Mouse (Mus musculus) kidney, adult 8-10 months (tissue): ENCODE measurements around the gene Prdm15.

Experiments used
- DNase-seq, 2 experiments: peaks; one replicate each; pipeline ENCODE4 v3.0.0; 2022

The Prdm15 gene

DNA sequence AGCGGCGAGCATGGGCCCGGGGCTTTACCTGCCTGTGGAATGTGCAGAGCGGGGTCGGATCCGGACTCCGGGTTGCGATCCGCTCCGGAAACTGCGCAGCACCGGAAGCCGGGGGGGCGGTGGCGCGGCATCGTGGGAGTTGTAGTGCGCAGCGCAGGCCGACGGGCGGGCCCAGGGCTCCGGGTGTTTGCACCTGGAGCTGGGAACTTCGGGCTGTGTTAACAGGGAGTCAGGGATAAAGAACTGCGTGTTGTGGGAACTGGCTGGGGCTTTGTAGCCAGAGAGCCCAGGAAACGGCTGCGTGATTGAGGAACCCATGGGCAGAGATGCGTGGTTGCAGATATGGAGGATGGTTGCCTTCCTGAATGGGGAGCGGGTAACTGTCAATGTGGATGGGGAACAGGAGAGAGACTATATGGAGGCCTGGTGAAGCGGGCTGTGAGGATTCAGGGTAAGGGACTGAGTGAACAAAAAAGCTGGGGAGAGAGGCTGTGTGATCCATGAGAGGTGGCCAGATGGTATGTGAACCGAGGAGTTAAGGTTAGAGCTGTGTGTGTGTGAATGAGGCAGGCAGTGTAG lies at the start of gene Prdm15:
Gene Prdm15, minus strand, starts transcription at position 110 of the 579 bp plus-strand sequence.
- DNase-seq: peak; percentile 79 to 87

DNA sequence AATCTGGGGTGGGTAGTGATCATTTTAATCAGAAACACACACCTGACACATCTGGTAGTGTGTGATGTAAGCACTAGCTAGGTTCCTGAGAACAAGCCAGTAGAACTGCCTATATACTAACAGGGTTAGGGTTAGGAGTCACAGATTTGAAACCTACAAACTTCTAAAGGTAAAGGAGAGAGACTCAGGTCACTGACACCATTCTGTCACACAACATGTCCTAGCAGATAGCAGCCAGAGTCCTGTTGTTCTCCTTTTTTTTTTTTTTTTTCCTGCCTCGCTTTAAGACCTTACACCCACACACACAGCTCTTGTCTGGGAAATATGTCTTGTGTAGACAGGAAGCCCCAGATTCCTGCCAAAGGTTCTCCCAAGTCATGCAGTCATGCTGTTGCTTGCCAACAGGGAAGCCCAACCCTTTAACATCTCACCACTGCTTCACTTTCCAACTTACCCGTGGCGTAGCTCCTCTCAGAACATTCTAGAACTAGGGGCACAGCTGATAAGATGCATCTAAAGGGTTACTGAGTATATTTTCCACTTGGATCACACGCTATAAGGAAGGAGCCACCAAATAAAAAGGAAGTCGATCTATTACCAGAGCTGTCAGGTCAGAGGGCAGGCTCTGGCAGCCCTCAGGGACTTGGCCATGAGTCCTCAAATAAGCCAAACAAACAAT lies 45.8 kb upstream of the Prdm15 start:
- peak; percentile 44 to 70 for DNase-seq

DNA sequence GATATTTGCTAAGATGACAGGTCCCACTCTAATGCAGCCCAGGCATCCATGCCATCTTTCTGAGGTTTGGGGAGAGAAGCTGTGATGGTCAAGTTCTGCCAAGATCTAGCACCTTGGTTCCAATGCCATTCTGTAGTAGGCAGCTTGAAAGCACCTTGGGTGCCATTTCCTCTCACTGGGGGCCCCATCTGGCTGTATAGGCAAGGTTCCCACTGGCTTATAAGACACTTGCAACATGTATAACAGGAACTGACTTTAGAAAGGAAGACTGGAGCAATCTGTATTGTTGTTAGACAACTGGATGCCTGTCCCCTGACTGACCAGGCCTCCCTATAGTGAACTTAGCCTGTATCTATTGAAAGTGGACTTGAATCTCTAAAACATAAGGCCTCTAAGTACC lies 36.1 kb upstream of the Prdm15 start:
- DNase-seq: no peak

DNA sequence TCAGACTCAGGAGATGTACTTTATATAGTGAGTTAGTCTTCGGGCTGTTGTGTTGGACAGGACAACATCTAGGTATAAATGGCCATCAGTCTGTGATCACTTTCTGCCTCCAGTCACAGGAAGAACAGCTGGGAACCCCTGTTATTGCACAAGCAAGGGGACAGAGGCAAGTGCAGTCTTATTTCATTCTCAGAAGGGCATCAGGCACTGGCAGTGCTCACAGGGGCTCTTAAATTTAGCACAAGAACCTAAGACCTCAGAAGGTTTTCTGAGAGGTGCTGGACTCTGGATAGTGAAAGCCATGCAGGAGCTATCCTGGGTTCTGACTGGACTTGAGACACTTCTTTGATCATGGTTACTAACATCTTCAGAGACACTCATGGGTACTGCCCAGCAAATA lies 32.0 kb upstream of the Prdm15 start:
- DNase-seq: no peak

DNA sequence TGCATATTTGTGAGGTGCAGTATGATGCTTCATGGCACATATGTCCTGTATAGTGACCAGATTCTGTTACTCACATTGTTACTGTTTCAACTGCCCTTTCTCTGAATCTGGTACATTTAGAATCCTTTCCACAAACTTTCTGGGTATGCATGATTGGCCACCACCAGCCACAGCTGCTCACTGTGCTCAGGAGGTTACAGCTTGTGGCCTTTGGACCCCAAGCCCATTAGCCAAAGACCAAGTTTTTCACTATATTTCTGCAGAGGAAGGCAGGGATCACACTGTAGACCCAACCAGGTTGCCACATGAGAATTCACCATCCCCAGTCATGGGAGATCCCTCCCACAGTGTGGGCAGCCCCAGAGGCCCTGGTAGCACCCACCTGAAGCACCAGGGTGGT lies 31.2 kb upstream of the Prdm15 start:
- DNase-seq: peak; percentile 28 to 43

DNA sequence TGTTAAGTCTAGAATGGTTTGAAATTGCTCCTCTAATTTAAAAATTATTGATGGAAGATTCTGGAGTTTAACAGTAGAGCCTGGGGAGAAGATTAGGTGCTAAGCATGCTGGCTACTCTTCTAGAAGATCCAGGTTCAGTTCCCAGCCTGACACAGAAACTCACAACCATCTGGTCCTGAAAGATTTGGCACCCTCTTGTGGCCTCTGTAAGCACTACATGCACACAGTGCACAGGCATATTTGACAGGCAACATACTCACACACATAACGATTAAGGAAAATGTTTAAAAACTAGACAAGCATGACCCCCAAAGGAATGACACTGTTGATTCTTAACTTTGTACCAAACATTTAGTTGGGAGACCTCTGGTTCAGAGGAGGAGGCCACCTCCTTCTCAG lies 27.5 kb upstream of the Prdm15 start:
- DNase-seq: peak; percentile 32 to 70

DNA sequence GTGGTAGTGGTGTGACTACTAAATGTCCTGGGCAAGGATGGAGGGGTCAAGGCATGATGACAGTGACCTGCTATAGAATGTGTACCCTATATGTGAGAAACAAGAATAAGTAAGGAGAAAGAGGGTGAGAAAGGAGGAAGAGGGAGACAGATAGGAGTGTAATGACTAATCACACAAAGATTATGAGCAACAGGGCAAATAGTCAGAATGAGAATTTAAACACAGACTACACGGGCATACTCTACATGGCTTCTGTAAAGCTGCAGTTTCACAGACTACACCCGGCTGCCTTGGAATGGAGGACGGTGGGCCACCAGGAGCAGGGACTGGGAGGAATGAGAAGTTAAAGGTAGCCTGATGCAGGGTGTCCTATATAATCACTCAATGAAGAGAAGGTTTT lies 25.9 kb upstream of the Prdm15 start:
- no peak for DNase-seq

DNA sequence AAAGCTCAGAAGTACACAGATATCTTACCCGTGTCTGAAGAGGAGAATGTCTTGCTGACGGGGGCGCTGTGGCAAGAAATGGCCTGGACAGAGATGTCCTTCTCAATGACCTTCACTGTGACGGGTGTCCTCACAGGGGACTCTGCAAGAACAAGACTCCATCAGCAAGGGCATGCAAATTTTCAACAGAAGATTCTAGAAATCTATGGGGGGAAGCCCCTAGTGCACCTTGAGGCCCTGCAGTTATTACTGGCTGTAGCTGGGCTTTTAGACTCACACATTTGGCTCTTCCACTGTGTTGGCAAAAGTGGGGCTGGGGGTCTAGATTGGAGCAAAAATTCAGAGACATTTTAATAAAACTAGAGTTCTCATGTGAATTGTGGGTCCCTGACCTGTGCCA lies 23.5 kb upstream of the Prdm15 start:
- DNase-seq: no peak

DNA sequence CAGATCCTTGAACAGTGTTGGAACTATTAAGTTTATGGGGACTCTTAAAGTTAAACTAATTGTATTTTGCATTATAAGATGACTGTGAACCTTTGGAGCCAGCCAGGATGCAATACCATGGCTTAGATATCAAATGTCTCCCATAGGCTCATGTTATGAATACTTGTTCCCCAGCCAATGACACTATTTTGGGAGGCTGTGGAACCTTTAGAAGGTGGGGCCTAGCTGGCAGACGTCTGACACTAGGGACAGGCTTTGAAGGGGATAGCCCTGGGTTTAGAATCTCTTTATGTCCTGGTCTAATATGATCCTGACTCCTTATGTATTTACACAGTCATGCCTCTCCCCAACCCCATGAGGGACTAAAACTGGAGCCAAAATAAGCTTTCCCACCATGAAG lies 22.7 kb upstream of the Prdm15 start:
- no peak for DNase-seq

DNA sequence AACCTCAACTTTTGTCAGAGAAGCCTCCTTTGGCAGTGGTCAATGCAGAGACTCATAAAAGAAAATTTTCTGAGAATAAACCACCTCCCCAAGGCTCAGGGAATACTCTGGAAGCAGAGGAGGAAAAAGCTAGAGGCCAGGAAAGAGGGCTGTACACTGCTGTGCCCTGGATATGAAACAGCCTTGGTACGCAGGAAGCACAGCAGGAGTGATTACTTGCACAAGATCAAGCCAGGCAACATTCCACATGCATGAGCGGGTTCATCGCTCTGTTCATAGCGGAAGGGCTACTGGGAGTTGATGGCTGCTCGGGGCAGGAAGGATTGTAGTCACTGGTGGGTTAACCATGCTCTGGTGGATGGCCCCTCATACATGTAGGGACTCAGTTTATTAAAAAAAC lies 21.0 kb upstream of the Prdm15 start:
- peak; percentile 10 to 17 for DNase-seq

DNA sequence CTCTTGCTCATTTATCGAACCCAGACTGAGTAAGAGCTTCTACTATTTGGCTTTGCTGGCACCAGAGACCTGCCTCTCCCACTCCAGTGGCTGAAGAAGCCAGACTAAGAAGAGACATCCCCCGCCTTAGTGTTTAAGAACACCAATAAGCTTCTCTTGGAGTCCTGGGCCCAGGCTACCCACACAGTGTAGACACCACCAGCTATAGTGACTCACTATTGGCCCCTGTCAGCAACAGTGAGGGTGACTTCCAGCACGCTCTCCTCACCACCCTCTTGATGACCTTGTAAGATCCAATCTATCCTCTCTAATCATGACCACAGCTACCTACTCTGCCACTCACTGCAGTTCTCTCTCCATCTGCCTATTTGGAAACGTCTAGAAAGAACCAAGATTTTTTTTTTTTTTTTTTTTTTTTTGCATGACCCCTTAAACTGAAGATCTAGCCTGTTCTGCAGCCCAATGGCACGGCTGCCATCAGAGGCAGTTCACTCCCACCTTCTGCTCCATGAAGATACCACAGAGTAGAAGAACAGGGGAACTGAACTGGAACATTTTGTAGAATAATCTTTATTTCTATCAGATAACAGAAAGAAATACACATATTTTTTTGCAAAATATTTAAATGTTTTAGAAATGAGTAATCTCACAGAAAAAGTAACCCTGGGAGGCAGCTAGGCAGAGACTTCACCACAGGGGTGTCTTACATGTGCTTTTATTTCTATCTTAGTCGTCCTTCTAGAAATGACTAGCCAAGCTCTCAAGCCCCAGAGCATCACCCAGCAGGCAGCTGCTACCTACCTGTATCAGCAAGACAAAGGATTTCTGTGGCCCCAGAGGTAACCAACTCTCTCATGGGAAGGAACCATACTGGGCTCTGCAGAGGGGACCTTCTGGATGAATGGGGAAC lies 17.8 kb upstream of the Prdm15 start:
- no peak for DNase-seq

DNA sequence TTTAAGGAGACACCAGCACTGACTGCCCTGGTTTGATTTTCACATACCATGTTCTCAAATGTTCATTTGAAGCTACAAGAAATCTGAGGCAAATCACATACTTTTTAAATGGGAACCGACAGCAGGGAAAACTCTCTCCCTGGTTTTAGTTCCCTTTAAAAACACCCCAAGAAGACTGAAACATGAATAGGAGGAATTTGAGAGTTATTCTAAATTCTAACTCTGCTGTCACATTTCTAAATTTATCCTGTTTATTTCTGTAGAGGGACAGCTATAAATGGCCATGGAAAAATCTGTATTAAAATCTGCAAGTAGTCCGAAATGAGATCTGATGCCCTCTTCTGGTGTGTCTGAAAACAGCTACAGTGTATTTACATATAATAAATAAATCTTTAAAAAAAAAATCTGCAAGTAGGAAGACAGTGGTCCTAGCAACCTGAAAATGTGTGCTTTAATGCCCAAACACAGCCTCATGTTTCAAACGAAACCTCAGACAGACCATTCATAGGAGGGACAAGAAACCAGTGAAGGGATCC lies 12.3 kb upstream of the Prdm15 start:
- no peak for DNase-seq

DNA sequence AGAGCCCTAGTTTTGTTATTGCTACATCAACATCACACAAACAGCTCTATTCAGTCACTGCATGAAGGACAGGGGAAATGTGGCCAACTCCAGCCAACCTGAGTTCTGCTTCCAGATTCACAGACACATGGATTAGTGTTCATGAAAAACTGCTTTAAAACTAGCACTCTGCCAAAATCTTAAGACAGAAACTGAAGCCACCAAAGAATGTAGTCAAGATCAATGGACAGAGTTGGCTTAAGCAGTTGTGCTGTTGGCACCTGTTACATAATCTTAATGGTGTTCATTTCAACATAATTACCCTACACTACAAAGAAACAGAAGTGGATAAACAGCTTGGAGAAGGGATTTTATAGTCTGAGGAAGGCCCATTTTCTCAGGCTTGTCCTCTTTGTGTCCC lies 4.4 kb upstream of the Prdm15 start:
- DNase-seq: no peak

DNA sequence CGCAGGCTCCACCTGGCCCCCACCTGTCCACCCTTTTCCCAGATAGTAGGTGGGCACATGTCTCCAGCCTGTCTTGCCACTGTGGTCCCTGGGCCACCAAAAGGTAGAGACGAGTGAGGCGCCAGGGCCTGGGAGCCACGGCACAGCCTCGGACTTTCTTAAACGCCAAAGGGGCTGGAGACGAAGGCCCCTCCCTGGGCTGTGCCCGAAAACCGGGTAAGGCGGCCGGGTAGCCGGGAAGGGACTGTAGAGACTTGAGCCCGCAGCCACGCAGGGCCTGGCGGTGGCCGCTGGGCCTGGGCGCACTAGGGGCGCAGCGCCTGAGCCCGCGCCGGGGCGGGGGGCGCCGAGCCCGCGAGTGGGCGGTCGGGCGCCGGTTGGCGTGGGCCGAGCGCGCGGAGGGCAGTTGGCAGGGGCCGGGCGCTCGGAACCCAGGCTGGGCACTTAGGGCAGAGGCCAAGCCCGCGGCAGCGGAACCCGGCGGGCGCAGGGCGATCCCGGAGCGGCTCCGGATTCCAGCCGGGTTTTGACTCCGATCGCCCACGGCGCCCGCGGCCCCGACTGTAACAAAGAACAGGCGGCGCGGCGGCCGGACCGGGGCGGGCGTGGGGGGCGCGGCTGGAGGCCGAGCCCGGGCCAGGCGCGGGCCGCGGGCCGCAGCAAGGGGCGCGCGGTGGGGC lies 449 bp downstream of the Prdm15 start:
- DNase-seq: peak; percentile 80 to 85

DNA sequence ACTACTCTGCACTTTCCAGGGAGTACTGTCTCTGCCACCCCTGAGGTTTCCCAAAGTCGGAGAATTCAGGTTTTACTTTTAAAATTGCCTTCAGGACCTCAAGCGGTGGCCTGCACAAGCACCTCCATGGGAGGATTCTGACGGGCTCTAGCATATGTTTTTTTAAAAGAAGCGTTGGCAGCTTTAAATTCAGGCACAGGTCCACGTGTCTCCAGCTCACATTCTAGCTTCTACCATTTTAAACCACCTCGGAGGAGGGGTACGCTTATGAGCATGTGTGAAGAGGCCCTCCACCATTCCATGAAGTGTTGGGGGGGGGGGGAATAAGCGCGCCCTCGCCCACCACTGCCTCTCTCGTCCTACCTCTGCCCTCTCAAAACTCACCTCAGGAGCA lies 986 bp downstream of the Prdm15 start:
- DNase-seq: peak; percentile 26 to 27

DNA sequence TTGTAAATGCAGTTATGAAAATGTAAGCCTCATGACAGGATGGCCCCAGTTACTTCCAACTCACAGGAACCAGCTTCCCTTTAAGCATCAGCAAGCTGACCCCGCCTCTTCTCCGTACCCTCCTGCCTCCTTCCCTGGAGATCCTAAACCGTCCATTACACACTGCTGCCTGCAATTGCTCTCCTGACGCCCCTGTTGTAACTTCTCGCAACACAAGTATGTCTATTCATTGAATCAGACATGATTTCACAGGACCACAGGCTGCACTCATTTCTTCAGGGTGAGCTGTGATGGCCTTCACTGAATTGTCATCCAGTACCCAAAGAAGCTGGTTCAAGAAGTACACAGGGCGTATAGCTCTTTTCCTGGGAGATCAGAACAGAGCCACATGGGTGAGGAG lies 2.8 kb downstream of the Prdm15 start:
- DNase-seq: no peak

DNA sequence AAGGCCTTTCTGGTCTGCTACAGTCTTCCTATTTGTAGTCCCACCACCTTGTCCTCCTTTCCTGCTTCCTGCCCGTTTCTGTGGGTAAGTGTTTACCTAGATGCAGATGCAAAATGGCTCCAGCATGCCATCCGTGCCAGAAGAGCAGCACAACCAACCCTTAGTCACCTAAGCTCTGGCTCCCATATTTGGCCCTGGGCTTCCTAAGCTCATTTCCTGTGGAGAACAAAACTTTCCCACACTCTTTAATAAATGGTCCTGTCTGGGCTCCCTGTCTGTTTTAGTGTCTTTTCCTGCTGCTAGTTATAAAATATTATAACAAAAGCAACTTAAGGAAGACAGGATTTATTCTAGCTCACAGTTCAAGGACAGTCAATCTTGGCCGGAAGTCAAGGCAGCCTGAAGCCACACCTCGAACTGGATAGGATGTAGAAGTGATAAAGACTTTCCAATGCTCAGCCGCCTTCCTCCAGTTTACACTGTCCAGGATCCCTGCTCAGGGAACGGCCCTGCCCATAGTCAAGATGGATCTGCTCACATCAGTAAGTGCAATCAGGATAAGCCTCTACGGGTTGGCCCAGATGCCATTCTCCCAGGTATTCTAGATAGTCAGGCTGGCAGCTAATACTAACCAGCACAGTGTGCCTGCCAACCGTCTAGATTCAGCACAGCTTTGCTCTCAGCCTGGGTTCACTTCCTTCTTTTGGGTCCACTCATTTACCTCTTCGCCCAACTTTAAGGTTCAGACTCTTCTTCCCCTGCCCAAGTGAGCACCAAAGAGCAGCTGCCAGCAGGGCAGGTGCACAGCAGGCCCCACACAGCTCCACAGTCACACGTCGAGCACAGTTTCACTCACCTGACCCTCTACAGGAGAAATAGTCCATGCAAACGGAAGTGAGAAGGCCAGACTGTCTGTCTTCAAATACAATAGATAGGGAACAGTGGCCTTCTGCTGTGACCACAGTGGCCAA lies 6.4 kb downstream of the Prdm15 start:
- DNase-seq: no peak

DNA sequence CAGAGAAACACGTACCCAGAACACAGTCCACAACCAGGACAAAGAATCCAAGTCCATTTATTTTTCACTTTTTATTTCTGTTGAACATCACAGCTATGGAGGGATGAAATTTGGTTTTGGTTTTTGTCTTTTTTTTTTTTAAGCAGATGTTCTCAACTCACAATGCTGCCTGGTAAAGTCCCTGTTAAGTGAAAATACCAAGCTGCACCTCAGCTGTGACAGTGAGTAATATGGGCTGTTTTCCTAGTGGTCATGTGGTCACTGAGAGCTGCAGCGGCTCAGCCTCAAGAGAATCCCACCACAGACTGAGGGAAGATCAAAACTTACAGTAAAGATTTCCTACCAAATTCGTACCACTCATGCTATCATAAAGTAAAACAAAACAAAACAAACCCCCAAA lies 19.5 kb downstream of the Prdm15 start:
- no peak for DNase-seq

DNA sequence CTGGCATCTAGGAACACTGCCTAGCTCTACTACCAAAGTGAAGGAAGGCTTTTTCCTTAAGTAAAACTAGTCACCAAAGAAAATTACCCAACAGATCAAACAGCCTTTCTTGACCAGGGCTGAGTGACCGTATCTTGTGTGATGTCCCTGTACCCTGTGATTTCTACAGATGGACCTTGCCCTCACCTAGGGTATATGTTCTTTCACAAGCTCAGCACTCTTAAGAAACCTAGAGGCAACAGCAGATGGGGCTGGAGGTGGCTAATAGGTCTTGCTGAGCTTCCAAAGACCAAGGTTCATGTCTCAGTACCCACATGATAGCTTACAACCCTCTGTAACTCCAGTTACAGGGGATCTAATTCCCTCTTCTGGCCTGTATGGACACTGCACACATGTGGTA lies 23.4 kb downstream of the Prdm15 start:
- no peak for DNase-seq

DNA sequence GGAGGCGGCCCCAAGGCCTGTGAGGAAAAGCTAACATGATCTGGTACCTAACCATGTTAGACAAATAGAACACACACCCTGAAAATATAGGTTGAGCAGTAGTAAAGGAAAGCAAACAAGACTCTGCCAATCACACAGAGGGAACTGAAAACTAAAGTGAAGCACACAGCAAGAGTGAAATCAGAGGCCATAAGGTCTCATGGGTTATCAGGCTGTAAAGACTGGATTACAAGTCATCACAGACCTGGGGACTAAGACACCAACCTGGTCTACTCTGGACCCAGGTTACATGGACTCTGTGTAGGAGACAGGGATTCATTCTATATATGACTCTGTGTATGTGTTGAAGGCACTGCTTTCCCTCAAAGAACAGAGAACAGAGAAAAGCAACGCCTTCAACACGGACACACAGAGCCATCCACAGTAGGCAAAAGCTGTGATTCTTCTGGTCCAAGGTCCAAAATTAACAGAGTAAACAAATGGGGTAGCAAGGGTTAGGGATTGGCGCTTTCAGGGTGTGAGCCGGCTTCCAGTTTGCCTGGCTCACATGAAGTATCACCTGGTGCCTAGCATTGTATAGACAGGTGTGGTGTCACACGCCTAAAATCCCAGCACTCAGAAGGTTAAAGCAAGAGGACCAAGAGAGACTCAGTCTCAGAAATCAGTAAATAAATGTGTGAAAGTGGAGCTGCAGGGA lies 28.2 kb downstream of the Prdm15 start:
- DNase-seq: peak in 1 of 2 experiments; percentile 7

DNA sequence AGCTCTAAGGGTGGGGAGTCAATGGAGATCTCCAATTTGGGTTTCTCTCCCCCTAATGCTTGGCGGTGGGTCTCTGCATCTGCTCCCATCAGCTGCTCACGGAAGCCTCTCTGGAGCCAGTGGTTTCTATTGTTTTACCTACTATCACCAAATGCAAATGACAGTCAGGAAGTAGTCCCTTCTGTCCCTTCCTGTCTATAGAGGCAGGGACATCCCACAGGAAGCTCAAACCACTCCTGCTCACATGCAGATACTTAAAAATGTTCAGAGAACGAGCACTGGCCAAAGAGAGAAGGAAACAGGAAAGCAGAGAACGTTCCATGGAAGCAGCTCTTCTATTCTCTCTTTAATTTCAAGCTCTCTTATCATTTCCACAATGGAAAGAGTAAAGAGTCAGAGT lies 32.1 kb downstream of the Prdm15 start:
- DNase-seq: no peak
